Mouse (Mus musculus) heart, embryonic 11.5 days (tissue): Measurements from ENCODE around the gene Cchcr1. TPM values are rescaled to one million over a fixed set of nuclear protein-coding genes. Genes with fewer than 3 reads are reported as not detected.

ENCODE experiments used
- ATAC-seq: fragments of 200-750 bp; cut with Nextera tagmentation; replicated peaks from 2 replicates; pipeline ENCODE4 v1.8.0; 2017; ENCODE audit warnings: moderate library complexity; ENCODE audit not compliant: insufficient number of reproducible peaks, low FRiP score, low TSS enrichment
- H3K27ac ChIP-seq: fragments of 300-500 bp; sonication (generic); 2 replicates; pipeline ENCODE4 v1.5.1; 2014; ENCODE audit warnings: mild to moderate bottlenecking, low read depth, low read length
- H3K27me3 ChIP-seq: fragments of 300-500 bp; sonication (generic); 2 replicates; pipeline ENCODE4 v1.6.1; 2014; ENCODE audit warnings: mild to moderate bottlenecking, low read length, mixed read lengths; ENCODE audit not compliant: control insufficient read depth, insufficient read depth
- H3K36me3 ChIP-seq: fragments of 300-500 bp; sonication (generic); 2 replicates; pipeline ENCODE4 v1.6.1; 2014; ENCODE audit warnings: mild to moderate bottlenecking, low read length, moderate library complexity, mixed read lengths; ENCODE audit not compliant: control insufficient read depth, insufficient read depth
- H3K4me1 ChIP-seq: fragments of 300-500 bp; sonication (generic); 2 replicates; pipeline ENCODE4 v1.6.1; 2014; ENCODE audit warnings: low read length; ENCODE audit not compliant: control insufficient read depth, insufficient read depth
- H3K4me2 ChIP-seq: fragments of 300-500 bp; sonication (generic); 2 replicates; pipeline ENCODE4 v1.6.1; 2014; ENCODE audit warnings: mild to moderate bottlenecking, moderate library complexity
- H3K4me3 ChIP-seq: fragments of 300-500 bp; sonication (generic); 2 replicates; pipeline ENCODE4 v1.5.1; 2014; ENCODE audit warnings: low read depth, low read length
- H3K9ac ChIP-seq: fragments of 300-500 bp; sonication (generic); 2 replicates; pipeline ENCODE4 v1.6.1; 2014; ENCODE audit warnings: mild to moderate bottlenecking, low read depth, low read length, moderate library complexity
- H3K9me3 ChIP-seq: fragments of 300-500 bp; sonication (generic); replicated peaks from 2 replicates; pipeline ENCODE4 v1.6.1; 2016; ENCODE audit warnings: low read length; ENCODE audit not compliant: control insufficient read depth
- WGBS: fragments of 180-500 bp; shearing (Covaris S2); extraction: QIAGEN DNeasy Blood & Tissue Kit; methylation state at CpG from one replicate; pipeline ENCODE4 v1.1.7; 2014; ENCODE audit not compliant: insufficient replicate concordance; 5-methylcytosine and 5-hydroxymethylcytosine counted together
- polyA plus RNA-seq: library from polyadenylated mRNA; unstranded; fragments of >200 nt; fragmentation: Nextera tagmentation; extraction: Ambion mirVana; gene quantifications from 2 replicates; pipeline ENCODE4 v1.2.1, GENCODE M21; 2014

The Cchcr1 gene
- polyA plus RNA-seq, 1 experiment from 2014 or later: 12.8 TPM

DNA sequence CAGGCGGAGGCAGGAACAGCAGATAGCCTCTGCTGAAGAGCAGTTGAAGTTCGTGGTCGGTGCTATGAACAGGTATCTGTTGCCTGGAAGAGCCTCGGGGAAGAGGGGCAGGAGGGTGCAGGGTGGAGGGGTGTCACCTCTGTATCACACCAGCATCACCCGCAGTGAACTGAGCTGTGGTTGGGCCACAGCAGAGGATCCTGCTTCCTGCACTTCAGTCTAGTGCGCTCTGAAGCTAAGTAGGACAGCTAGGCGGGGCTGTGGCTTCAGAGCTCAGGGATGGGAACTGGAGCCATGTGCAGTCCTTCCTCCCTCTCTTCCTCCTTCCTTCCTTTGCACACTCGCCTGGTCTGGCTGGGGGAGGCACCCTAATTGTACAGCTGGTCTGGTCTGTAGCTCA, 9.7 kb downstream of the Cchcr1 start:
- no peak overlapping the region for H3K9ac ChIP-seq
- H3K4me2 ChIP-seq: no peak overlapping the region
- no peaks in the 10 kb centered on the region for H3K4me1 ChIP-seq
- no peaks in the 10 kb centered on the region for H3K9me3 ChIP-seq
- no peaks in the 10 kb centered on the region for H3K27me3 ChIP-seq
- no peak overlapping the region for H3K27ac ChIP-seq
- no peak for ATAC-seq
- WGBS: 70% methylated on average over 8 of the region's 8 CpGs
- H3K36me3 ChIP-seq: peaks cover 9% of the 10 kb centered on the region
- H3K4me3 ChIP-seq: no peak overlapping the region

DNA sequence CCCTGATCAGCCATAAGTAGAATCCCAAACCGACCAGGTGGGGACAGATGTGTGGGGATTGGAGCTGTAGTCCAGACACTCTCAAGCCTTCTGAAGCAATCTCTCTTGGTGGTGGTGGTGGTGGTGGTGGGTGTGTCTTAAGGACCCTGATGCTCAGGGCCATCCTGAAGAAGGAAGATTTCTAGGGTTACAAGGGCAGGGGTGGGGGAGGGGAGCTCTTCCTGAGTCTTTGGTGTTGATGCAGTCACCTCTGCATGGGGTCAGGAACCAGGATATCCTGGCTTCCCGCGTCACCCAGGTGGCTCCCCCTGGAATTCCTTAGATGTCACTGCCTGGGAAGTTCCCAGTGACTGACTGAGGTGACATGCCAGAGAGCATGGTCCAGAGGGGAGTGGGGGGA, 15.5 kb downstream of the Cchcr1 start:
- no peak overlapping the region for H3K4me3 ChIP-seq
- no peak overlapping the region for H3K27ac ChIP-seq
- H3K9me3 ChIP-seq: no peaks in the 10 kb centered on the region
- H3K36me3 ChIP-seq: peaks cover 5% of the 10 kb centered on the region
- no peak for ATAC-seq
- no peak overlapping the region for H3K4me2 ChIP-seq
- H3K27me3 ChIP-seq: peaks cover 4% of the 10 kb centered on the region
- 2% methylated on average over 3 of the region's 3 CpGs for WGBS
- no peak overlapping the region for H3K9ac ChIP-seq
- H3K4me1 ChIP-seq: peaks cover 2% of the 10 kb centered on the region; the same call in 1 of the 2 replicates

DNA sequence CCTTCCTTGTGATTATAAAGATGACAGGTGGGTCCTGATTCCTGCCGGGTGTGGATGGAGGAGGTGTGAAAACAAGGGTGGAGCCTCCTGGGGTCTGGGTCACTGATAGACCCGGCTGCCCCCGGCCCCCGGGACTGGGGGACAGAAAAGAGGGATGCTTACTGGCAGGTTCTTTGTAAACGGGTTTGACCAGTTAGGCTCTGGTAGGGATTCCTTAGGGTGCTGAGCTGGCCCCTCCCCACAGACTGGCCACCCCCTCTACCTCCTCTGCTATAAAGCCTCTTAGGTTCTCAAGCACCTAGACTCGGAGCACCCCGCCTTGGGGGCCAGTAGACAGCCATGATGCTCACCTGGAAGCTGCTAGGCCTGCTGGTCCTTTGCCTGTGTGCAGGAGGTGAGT, 16.0 kb downstream of the Cchcr1 start, which contains the start of gene Psors1c2:
Gene Psors1c2, plus strand, starts transcription at position 301 of the 400 bp plus-strand sequence.
- Histone ChIP-seq H3K9me3 (no peaks in the 10 kb centered on the region), H3K27me3 (peaks cover 4% of the 10 kb centered on the region), H3K27ac (no peak within 1 kb of the TSS), H3K9ac (no peak within 1 kb of the TSS), H3K4me2 (no peak within 1 kb of the TSS; the same call in 1 of the 2 replicates), H3K4me1 (peaks cover 2% of the 10 kb centered on the region; the same call in 1 of the 2 replicates), H3K36me3 (peaks cover 5% of the 10 kb centered on the region), H3K4me3 (no peak within 1 kb of the TSS)
- 21% methylated on average over 7 of the region's 7 CpGs for WGBS
- no peak for ATAC-seq

DNA sequence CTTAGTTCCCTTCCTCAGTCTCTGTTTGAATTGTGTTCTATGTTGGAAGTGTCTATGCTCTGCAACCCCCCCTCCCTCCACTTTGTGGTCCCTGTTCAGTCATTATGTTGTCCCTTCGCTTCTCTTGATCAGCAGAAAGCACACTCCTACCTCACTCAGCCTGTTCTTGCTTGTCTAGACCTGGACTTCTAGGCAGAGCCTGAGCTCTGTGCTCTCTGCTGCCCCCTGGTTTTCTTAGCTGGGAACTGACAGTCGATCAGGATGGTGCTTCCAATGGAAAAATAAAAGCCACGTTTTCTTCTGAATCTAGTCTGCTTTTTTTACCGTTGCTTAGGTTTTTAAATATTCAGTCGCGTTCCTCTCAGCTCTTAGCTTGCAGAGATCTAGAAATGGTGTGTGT, 17.4 kb downstream of the Cchcr1 start:
- 12% methylated on average over 6 of the region's 6 CpGs for WGBS
- no peak overlapping the region for H3K4me2 ChIP-seq
- ATAC-seq: no peak; the same call in 1 of the 2 replicates
- H3K9ac ChIP-seq: no peak overlapping the region
- no peaks in the 10 kb centered on the region for H3K9me3 ChIP-seq
- no peak overlapping the region for H3K4me3 ChIP-seq
- peaks cover 2% of the 10 kb centered on the region; the same call in 1 of the 2 replicates for H3K4me1 ChIP-seq
- H3K27ac ChIP-seq: no peak overlapping the region
- peaks cover 4% of the 10 kb centered on the region for H3K27me3 ChIP-seq
- peaks cover 2% of the 10 kb centered on the region; the same call in 1 of the 2 replicates for H3K36me3 ChIP-seq

DNA sequence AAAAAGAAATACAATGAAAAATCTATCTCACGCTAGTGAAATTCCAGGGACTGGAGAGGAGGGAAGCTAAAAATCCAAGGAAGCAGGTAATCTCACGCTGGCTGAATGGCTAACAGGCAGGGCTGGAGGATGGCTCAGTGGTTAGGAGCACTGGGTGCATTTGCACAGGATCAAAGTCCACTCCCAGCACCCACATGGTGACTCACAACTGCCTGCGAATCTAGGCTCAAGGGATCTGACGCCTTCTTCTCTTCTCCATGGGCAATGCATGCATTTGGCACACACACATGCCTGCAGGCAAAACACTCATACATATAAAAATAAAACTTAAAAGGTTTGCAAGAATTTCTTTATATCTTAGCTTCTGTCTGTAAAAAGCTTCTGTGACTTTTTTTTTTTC, 20.5 kb downstream of the Cchcr1 start:
- no peaks in the 10 kb centered on the region for H3K36me3 ChIP-seq
- H3K9me3 ChIP-seq: no peaks in the 10 kb centered on the region
- H3K4me1 ChIP-seq: peaks cover under 1% of the 10 kb centered on the region; the same call in 1 of the 2 replicates
- H3K27me3 ChIP-seq: peaks cover 4% of the 10 kb centered on the region
- ATAC-seq: no peak
- H3K27ac ChIP-seq: no peak overlapping the region
- 76% methylated on average over 4 of the region's 4 CpGs for WGBS
- H3K4me3 ChIP-seq: no peak overlapping the region
- no peak overlapping the region for H3K4me2 ChIP-seq
- H3K9ac ChIP-seq: no peak overlapping the region

DNA sequence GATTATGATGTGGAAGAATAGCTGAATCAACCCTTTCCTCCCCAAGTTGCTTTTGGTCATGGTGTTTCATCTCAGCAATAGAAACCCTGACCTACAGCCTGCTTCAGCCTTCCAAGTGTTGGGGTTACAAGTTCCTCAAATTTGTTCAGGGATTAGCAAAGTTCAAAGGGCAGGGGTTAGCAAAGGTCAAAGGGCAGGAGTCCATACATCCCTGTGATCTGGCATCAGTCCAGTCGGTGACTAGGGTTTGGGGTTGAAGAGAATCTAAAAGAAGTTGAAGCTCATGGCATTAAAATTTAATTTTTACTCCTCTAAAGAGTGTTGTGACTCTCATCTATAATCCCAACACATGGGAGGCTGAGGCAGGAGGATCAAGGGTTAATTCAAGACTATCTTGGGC, 21.6 kb downstream of the Cchcr1 start:
- Histone ChIP-seq H3K27ac (no peak overlapping the region), H3K9ac (no peak overlapping the region), H3K27me3 (no peaks in the 10 kb centered on the region), H3K4me3 (no peak overlapping the region), H3K9me3 (no peaks in the 10 kb centered on the region), H3K36me3 (no peaks in the 10 kb centered on the region), H3K4me2 (no peak overlapping the region), H3K4me1 (peaks cover 3% of the 10 kb centered on the region)
- no peak for ATAC-seq
- 74% methylated on average over 1 of the region's 1 CpGs for WGBS

DNA sequence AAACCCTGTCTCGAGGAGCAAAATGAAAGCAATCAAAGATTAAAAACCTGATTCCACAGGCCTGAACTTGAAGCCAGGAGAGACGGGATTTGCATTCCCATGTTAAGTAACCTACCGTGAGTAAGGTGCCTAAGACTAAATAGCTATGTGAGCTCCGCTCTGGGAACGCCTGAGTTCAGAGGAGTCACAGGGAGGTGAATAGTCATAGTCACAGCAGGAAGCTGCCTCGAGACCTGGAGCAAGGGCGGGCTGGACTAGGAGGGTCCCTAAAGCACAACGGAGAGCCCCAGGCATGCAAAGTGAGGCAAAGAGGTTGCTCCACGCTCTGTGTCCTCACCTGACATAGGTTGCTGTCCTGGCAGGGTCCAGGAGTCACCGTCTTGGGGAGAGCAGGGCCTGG, 22.6 kb downstream of the Cchcr1 start:
- H3K4me2 ChIP-seq: no peak overlapping the region
- no peaks in the 10 kb centered on the region for H3K36me3 ChIP-seq

DNA sequence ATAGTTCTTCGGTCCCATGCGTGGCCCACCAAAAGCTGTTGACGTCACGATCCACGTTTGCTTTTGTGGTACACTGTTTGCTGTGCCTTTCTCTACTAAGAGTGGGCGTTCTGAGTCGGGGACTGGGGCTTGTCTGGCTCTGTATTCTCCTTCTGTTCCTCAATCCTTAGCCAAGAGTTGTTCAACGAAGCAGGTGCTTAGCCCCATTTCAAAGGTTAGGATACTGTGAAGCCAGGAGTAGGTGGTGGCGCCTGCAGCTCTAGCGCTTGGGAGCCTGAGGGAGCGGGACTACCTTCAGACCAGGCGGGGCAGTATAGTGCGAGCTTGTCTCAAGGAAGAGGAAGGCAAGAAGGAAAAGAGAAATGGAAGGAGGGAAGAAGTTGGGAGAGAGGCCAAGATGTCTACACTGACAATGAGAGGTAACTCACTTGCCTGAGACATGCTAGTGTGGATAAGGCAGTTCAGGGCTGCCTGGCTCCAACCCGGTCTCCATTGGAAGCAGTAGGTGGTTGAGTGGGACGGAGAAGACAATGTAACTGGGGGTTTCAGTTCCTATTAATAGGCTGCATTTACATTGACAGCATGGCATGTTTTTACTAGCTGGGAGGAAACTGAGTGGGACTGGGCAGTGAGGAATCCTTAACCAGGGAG, 26.0 kb downstream of the Cchcr1 start:
- Histone ChIP-seq H3K9me3 (no peaks in the 10 kb centered on the region), H3K27me3 (no peaks in the 10 kb centered on the region), H3K4me1 (peaks cover 5% of the 10 kb centered on the region), H3K9ac (peak overlapping the region; percentile 3; the same call in 1 of the 2 replicates), H3K4me3 (no peak overlapping the region), H3K4me2 (peak overlapping the region; percentile 14; the same call in 1 of the 2 replicates), H3K36me3 (no peaks in the 10 kb centered on the region), H3K27ac (no peak overlapping the region)
- 72% methylated on average over 15 of the region's 15 CpGs for WGBS
- ATAC-seq: no peak

More for the DNA sequence above, 22.6 kb downstream of the Cchcr1 start:
- no peak for ATAC-seq
- no peak overlapping the region for H3K9ac ChIP-seq
- no peak overlapping the region for H3K4me3 ChIP-seq
- H3K27ac ChIP-seq: no peak overlapping the region
- peaks cover 5% of the 10 kb centered on the region for H3K4me1 ChIP-seq
- WGBS: 51% methylated on average over 10 of the region's 10 CpGs
- H3K9me3 ChIP-seq: no peaks in the 10 kb centered on the region
- H3K27me3 ChIP-seq: no peaks in the 10 kb centered on the region

DNA sequence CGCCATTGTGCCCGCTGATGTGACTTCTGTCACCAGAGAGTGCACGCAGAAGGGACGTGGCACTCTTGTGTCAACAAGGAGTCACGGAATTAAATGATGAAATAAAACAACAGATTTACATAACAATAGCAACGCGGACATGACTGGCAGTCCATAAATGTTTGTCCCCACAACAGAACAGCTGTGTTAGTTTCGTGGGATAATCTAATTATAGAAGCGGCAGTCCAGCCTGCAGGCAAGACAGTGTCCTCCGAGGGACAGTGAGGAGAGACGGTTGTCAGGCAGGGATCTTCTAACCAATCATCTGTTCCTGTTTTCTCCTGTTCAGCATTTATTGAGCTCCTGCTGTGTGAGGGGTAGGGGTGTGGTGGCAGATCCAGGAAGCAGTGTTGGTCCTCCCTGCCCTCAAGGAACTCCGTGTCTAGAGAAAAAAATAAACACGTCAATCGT, 26.5 kb downstream of the Cchcr1 start:
- H3K4me2 ChIP-seq: peak overlapping the region; percentile 14; the same call in 1 of the 2 replicates
- no peak overlapping the region for H3K4me3 ChIP-seq
- WGBS: 50% methylated on average over 14 of the region's 14 CpGs
- peak overlapping the region; percentile 3; the same call in 1 of the 2 replicates for H3K9ac ChIP-seq
- peaks cover 5% of the 10 kb centered on the region for H3K4me1 ChIP-seq
- H3K27ac ChIP-seq: no peak overlapping the region
- no peak for ATAC-seq
- H3K36me3 ChIP-seq: no peaks in the 10 kb centered on the region
- no peaks in the 10 kb centered on the region for H3K27me3 ChIP-seq
- H3K9me3 ChIP-seq: no peaks in the 10 kb centered on the region
